Mouse (Mus musculus) embryonic facial prominence, embryonic 10.5 days (tissue): ENCODE measurements at regions not wholly inside any gene's neighbourhood (a gene's known extent, or its start where the extent isn't known, plus 50 kb on each side); places are given as distances from the start of the nearest gene placed in this dataset.
A peak's percentile ranks its signal among the peaks of the same experiment; 100 is the strongest.

Experiments used
- DNase-seq: peaks from one replicate; pipeline ENCODE4 v3.0.0-alpha.2; 2017; ENCODE audit warnings: low spot score
- H3K27ac ChIP-seq: fragments of 300-500 bp; sonication (generic); replicated peaks from 2 replicates; pipeline ENCODE4 v1.5.1; 2016; ENCODE audit warnings: mild to moderate bottlenecking
- H3K27me3 ChIP-seq: fragments of 300-500 bp; sonication (generic); replicated peaks from 2 replicates; pipeline ENCODE4 v1.6.1; 2016; ENCODE audit warnings: low read depth, mild to moderate bottlenecking; ENCODE audit not compliant: poor library complexity, severe bottlenecking
- H3K36me3 ChIP-seq: fragments of 300-500 bp; sonication (generic); replicated peaks from 2 replicates; pipeline ENCODE4 v1.6.1; 2016; ENCODE audit warnings: mild to moderate bottlenecking, moderate library complexity
- H3K4me1 ChIP-seq: fragments of 300-500 bp; sonication (generic); 2 replicates; pipeline ENCODE4 v1.6.1; 2016
- H3K4me3 ChIP-seq: fragments of 300-500 bp; sonication (generic); 2 replicates; pipeline ENCODE4 v1.5.1; 2016; ENCODE audit warnings: mild to moderate bottlenecking, moderate library complexity
- H3K9me3 ChIP-seq: fragments of 300-500 bp; sonication (generic); 2 replicates; pipeline ENCODE4 v1.6.1; 2016; ENCODE audit warnings: mild to moderate bottlenecking
- WGBS: fragments of 180-500 bp; shearing (Covaris S2); methylation state at CpG from one replicate; pipeline ENCODE4 v1.1.7; 2016; 5-methylcytosine and 5-hydroxymethylcytosine counted together

DNA sequence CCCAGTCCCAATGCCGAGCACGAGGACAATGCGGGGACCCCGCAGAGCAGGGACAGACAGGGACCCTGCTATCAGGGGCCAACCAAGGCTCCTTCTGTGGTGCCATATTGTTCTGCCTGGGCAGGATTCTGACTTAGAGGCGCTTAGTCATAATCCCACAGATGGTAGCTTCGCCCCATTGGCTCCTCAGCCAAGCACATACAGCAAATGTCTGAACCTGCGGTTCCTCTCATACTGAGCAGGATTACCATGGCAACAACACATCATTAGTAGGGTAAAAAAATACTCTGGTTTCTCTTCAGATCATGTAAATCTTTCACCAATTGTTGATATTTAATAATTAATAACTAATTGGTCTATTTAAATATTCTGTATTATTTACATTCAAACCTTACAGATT is 2140.3 kb upstream of the Cdh20 start:
- Histone ChIP-seq H3K27ac (no peak overlapping the region), H3K27me3 (no peaks in the 10 kb centered on the region), H3K9me3 (no peaks in the 10 kb centered on the region), H3K4me3 (no peak overlapping the region), H3K4me1 (no peaks in the 10 kb centered on the region), H3K36me3 (no peaks in the 10 kb centered on the region)
- 90% methylated on average over 7 of the region's 7 CpGs for WGBS
- peak; percentile 88 for DNase-seq

DNA sequence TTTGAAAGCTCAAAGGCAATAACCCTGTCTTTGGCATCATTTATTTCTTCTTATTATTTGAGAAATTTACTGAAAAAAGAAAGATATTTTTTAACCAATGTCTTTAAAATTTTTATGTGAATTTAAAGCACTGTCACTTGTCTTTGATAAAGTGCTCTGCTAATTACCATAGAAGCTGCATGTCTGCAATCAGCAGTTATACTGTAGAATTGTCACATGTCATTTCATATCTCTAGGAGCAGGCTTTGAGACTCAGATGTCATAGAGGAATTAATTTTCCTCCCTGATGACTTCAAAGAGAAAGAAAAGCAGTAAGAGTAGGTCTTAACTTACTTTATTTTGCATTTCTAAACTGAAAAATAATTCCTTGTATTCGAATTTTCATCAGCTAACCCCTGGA is 2123.9 kb upstream of the Cdh20 start:
- Histone ChIP-seq H3K27me3 (no peaks in the 10 kb centered on the region), H3K4me1 (no peaks in the 10 kb centered on the region), H3K9me3 (no peaks in the 10 kb centered on the region), H3K36me3 (no peaks in the 10 kb centered on the region), H3K27ac (no peak overlapping the region), H3K4me3 (no peak overlapping the region)
- DNase-seq, result no peak
- WGBS, result 58% methylated on average over 1 of the region's 1 CpGs

DNA sequence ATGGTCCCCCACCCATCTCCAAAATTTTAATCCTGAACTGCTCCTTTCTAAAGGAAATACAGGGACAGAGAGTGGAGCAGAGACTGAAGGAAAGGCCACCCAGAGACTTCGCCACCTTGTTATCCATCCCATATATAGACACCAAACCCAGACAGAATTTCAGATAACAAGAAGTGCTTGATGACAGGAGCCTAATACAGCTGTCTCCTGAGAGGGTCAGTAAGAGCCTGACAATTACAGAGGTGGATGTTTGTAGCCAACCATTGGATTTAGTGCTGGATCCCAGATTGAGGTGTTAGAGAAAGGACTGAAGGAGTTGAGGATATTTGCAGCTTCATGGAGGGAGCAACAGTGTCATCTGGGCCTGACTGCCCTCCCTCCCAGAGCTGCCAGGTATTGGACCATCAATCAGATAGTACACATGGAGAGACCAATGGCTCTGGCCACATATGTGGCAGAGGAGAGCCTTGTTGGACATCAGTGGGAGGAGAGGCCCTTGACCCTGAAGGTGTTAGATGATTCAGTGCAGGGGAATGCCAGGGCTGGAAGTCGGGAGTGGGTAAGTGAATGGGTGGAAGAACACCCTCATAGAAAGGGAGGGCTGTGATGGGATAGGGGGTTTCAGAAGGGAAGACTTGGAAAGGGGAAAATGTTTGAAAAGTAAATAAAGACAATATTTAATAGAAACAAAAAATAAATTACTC is 2080.8 kb upstream of the Cdh20 start:
- no peaks in the 10 kb centered on the region for H3K4me1 ChIP-seq
- no peaks in the 10 kb centered on the region for H3K36me3 ChIP-seq
- 83% methylated on average over 2 of the region's 2 CpGs for WGBS
- no peak overlapping the region for H3K4me3 ChIP-seq
- no peak overlapping the region for H3K27ac ChIP-seq
- H3K9me3 ChIP-seq, result no peaks in the 10 kb centered on the region
- DNase-seq, result no peak
- H3K27me3 ChIP-seq, result no peaks in the 10 kb centered on the region

DNA sequence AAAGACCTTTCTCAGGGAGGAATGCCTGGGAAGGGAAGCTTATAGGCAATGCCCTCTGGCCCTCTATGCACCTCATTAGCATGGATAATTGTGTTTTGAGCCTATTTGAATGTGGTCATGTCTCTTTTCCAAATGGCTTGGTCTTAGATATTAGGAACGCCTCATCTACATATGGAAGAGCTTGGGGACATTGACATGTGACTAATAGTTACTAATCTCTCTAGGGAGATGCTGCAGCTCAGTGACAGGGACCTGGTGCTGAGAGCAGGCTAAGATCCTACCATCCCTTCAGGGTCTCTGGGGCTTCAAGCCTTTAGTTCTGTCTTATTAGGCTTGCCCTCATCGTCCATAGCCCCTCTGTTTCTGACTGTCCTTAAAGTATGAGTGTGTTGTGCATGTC is 2051.9 kb upstream of the Cdh20 start:
- no peak for DNase-seq
- Histone ChIP-seq H3K27me3 (no peaks in the 10 kb centered on the region), H3K9me3 (no peaks in the 10 kb centered on the region), H3K4me1 (no peaks in the 10 kb centered on the region), H3K36me3 (no peaks in the 10 kb centered on the region), H3K27ac (no peak overlapping the region), H3K4me3 (no peak overlapping the region)
- WGBS, result 91% methylated on average over 2 of the region's 2 CpGs

DNA sequence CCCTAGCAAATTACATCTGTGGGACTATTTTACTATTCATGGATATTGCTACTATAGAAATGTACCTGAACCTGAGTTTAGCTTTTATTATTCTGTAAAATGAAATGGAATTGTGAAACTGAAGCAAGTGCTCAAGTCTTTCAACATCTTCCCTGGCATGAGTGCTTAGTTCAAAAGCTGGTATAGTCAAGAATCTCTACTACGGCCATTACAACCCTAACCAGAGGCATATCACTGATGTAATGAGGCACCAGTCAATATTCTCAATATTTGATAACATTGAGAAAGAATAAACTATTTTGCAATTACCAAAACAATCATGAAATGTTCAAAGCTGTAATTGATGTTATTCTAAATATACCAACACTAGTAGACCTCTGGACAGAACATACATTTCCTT is 2034.3 kb upstream of the Cdh20 start:
- H3K27me3 ChIP-seq, result no peaks in the 10 kb centered on the region

DNA sequence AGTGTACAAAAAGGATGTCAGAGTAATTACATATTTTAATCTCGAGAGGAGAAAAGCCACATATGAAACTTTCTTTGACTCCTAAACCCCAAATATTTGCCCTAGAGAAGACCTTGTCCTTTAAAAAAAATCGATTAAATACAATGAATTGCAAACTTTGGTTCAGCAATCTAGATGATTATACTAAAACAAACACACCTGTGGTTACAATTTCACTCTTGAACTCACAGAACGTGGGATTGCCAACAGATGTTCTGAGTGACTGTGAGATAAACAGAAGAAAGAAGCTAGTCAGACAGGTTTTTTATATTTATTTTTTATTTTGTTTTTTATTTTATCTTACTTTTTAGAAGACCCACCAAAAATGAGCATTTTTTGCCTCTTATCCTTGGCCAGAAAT is 2032.9 kb upstream of the Cdh20 start:
- WGBS, result 71% methylated on average over 3 of the region's 3 CpGs
- H3K27me3 ChIP-seq, result no peaks in the 10 kb centered on the region
- no peak overlapping the region for H3K27ac ChIP-seq
- no peak overlapping the region for H3K4me3 ChIP-seq
- H3K36me3 ChIP-seq, result no peaks in the 10 kb centered on the region
- H3K4me1 ChIP-seq, result no peaks in the 10 kb centered on the region
- H3K9me3 ChIP-seq, result no peaks in the 10 kb centered on the region
- no peak for DNase-seq

More for the DNA sequence above, 2034.3 kb upstream of the Cdh20 start:
- Histone ChIP-seq H3K27ac (no peak overlapping the region), H3K9me3 (no peaks in the 10 kb centered on the region), H3K36me3 (no peaks in the 10 kb centered on the region), H3K4me1 (no peaks in the 10 kb centered on the region), H3K4me3 (no peak overlapping the region)
- no peak for DNase-seq
- 93% methylated on average over 1 of the region's 1 CpGs for WGBS

DNA sequence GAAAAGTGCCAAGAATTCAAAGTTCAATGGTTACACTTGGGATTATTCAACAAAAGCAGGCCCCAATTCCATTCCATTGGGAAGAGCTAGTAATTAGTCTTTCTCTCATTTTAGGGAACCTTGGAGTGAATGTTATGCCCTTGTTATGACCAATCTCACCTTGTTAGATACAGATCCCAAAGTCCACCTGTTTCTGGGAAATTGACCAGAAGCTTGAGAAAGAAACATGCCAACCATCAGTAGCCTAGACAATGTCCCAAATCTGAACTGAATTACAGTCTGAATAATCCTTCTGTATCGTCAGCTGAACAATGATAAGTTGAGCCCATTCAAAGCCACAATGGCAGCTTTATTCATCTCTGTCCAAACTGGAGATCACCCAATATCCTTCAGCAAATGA is 2010.4 kb upstream of the Cdh20 start:
- H3K36me3 ChIP-seq, result no peaks in the 10 kb centered on the region
- no peaks in the 10 kb centered on the region for H3K27me3 ChIP-seq
- H3K9me3 ChIP-seq, result no peaks in the 10 kb centered on the region
- no peak overlapping the region for H3K4me3 ChIP-seq
- 87% methylated on average over 1 of the region's 1 CpGs for WGBS
- no peak overlapping the region for H3K27ac ChIP-seq
- no peaks in the 10 kb centered on the region for H3K4me1 ChIP-seq
- no peak for DNase-seq
